Mouse (Mus musculus): ENCODE data around the gene Cacna1d.

GRCm38 (mm10) chr14:30182624-30183524 lies 308.4 kb downstream of the Cacna1d start:
- TF ChIP-seq CTCF (IDR thresholded peaks at IDR 0.05; ENCODE audit: extremely low read depth, insufficient read depth, insufficient read length, insufficient replicate concordance) (no peak), POLR2A (IDR thresholded peaks at IDR 0.05; ENCODE audit: low read depth, low read length) (no peak)
